Mouse (Mus musculus) forebrain, embryonic 12.5 days (tissue): ENCODE measurements around the gene Npat. TPM values are rescaled to one million over a fixed set of nuclear protein-coding genes. Genes with fewer than 3 reads are reported as not detected.

ENCODE experiments used
- ATAC-seq: fragments of 200-750 bp; cut with Nextera tagmentation; 2 replicates; pipeline ENCODE4 v1.8.0; 2017; ENCODE audit warnings: moderate TSS enrichment; ENCODE audit not compliant: low FRiP score
- H3K27ac ChIP-seq: fragments of 300-500 bp; sonication (generic); 2 replicates; pipeline ENCODE4 v1.5.1; 2016; ENCODE audit warnings: mild to moderate bottlenecking
- H3K27me3 ChIP-seq: fragments of 300-500 bp; sonication (generic); 2 replicates; pipeline ENCODE4 v1.6.1; 2016; ENCODE audit warnings: mild to moderate bottlenecking
- H3K36me3 ChIP-seq: fragments of 300-500 bp; sonication (generic); replicated peaks from 2 replicates; pipeline ENCODE4 v1.6.1; 2016; ENCODE audit warnings: mild to moderate bottlenecking
- H3K4me1 ChIP-seq: fragments of 300-500 bp; sonication (generic); 2 replicates; pipeline ENCODE4 v1.6.1; 2016
- H3K4me2 ChIP-seq: fragments of 300-500 bp; sonication (generic); 2 replicates; pipeline ENCODE4 v1.6.1; 2016; ENCODE audit warnings: mild to moderate bottlenecking, moderate library complexity
- H3K4me3 ChIP-seq: fragments of 300-500 bp; sonication (generic); replicated peaks from 2 replicates; pipeline ENCODE4 v1.5.1; 2016; ENCODE audit warnings: mild to moderate bottlenecking
- H3K9ac ChIP-seq: fragments of 300-500 bp; sonication (generic); 2 replicates; pipeline ENCODE4 v1.6.1; 2016; ENCODE audit warnings: mild to moderate bottlenecking
- H3K9me3 ChIP-seq: fragments of 300-500 bp; sonication (generic); 2 replicates; pipeline ENCODE4 v1.6.1; 2016
- WGBS: fragments of 180-500 bp; shearing (Covaris S2); methylation state at CpG from one replicate; pipeline ENCODE4 v1.1.7; 2016; 5-methylcytosine and 5-hydroxymethylcytosine counted together
- polyA plus RNA-seq: library from polyadenylated mRNA; unstranded; fragments of >200 nt; fragmentation: Nextera tagmentation; extraction: Ambion mirVana; gene quantifications from 2 replicates; pipeline ENCODE4 v1.2.1, GENCODE M21; 2016

Gene Npat
- polyA plus RNA-seq, 1 experiment from 2014 or later, result 20.5 TPM

- Histone ChIP-seq H3K9ac (no peak overlapping the region), H3K27ac (no peak overlapping the region), H3K4me3 (no peak overlapping the region), H3K27me3 (no peaks in the 10 kb centered on the region), H3K36me3 (peaks cover 15% of the 10 kb centered on the region), H3K4me2 (no peak overlapping the region), H3K4me1 (no peaks in the 10 kb centered on the region), H3K9me3 (no peaks in the 10 kb centered on the region)
- ATAC-seq, result no peak
- WGBS, result 88% methylated on average over 4 of the region's 4 CpGs
Observed at GRCm38 (mm10) chr9:53596971-53597600, 60.2 kb downstream of the Npat start.

GRCm38 (mm10) chr9:53598631-53599030 is 61.8 kb downstream of the Npat start:
- Histone ChIP-seq H3K27ac (no peak overlapping the region), H3K9me3 (no peaks in the 10 kb centered on the region), H3K27me3 (no peaks in the 10 kb centered on the region), H3K4me1 (no peaks in the 10 kb centered on the region), H3K36me3 (peaks cover 4% of the 10 kb centered on the region; the same call in 1 of the 2 replicates), H3K9ac (no peak overlapping the region), H3K4me2 (no peak overlapping the region), H3K4me3 (no peak overlapping the region)
- no peak for ATAC-seq
- WGBS, result 90% methylated on average over 6 of the region's 6 CpGs

- no peaks in the 10 kb centered on the region for H3K36me3 ChIP-seq
- H3K4me3 ChIP-seq, result no peak overlapping the region
- no peaks in the 10 kb centered on the region for H3K9me3 ChIP-seq
- no peaks in the 10 kb centered on the region for H3K27me3 ChIP-seq
- no peak for ATAC-seq
- H3K27ac ChIP-seq, result no peak overlapping the region
- no peaks in the 10 kb centered on the region for H3K4me1 ChIP-seq
- no peak overlapping the region for H3K4me2 ChIP-seq
- no peak overlapping the region for H3K9ac ChIP-seq
- WGBS, result 88% methylated on average over 2 of the region's 2 CpGs
Observed at GRCm38 (mm10) chr9:53601541-53601940, 64.7 kb downstream of the Npat start.

GRCm38 (mm10) chr9:53603384-53603783 is 66.5 kb downstream of the Npat start:
- Histone ChIP-seq H3K27me3 (no peaks in the 10 kb centered on the region), H3K9me3 (no peaks in the 10 kb centered on the region), H3K9ac (no peak overlapping the region), H3K36me3 (no peaks in the 10 kb centered on the region), H3K27ac (no peak overlapping the region), H3K4me3 (no peak overlapping the region), H3K4me1 (no peaks in the 10 kb centered on the region), H3K4me2 (no peak overlapping the region)
- no peak for ATAC-seq
- WGBS, result 96% methylated on average over 1 of the region's 1 CpGs

GRCm38 (mm10) chr9:53603849-53604248 is 67.0 kb downstream of the Npat start:
- no peak overlapping the region for H3K4me2 ChIP-seq
- no peak for ATAC-seq
- no peaks in the 10 kb centered on the region for H3K36me3 ChIP-seq
- H3K9ac ChIP-seq, result no peak overlapping the region
- no peaks in the 10 kb centered on the region for H3K4me1 ChIP-seq
- H3K4me3 ChIP-seq, result no peak overlapping the region
- no peak overlapping the region for H3K27ac ChIP-seq
- WGBS, result 88% methylated on average over 3 of the region's 3 CpGs
- no peaks in the 10 kb centered on the region for H3K27me3 ChIP-seq
- no peaks in the 10 kb centered on the region for H3K9me3 ChIP-seq

- Histone ChIP-seq H3K4me3 (no peak overlapping the region), H3K36me3 (no peaks in the 10 kb centered on the region), H3K4me1 (peaks cover 9% of the 10 kb centered on the region), H3K27me3 (no peaks in the 10 kb centered on the region), H3K9ac (no peak overlapping the region), H3K27ac (no peak overlapping the region), H3K9me3 (no peaks in the 10 kb centered on the region), H3K4me2 (no peak overlapping the region)
- 89% methylated on average over 5 of the region's 5 CpGs for WGBS
- ATAC-seq, result no peak
Observed at GRCm38 (mm10) chr9:53604954-53605353, 68.1 kb downstream of the Npat start.

- H3K9ac ChIP-seq, result no peak overlapping the region
- ATAC-seq, result no peak
- no peaks in the 10 kb centered on the region for H3K27me3 ChIP-seq
- no peaks in the 10 kb centered on the region for H3K9me3 ChIP-seq
- no peak overlapping the region for H3K4me2 ChIP-seq
- H3K4me3 ChIP-seq, result no peak overlapping the region
- WGBS, result 94% methylated on average over 3 of the region's 3 CpGs
- H3K36me3 ChIP-seq, result no peaks in the 10 kb centered on the region
- no peak overlapping the region for H3K27ac ChIP-seq
- H3K4me1 ChIP-seq, result peaks cover 9% of the 10 kb centered on the region
Observed at GRCm38 (mm10) chr9:53607192-53607591, 70.3 kb downstream of the Npat start.

- no peaks in the 10 kb centered on the region for H3K27me3 ChIP-seq
- peaks cover 9% of the 10 kb centered on the region for H3K4me1 ChIP-seq
- no peak overlapping the region for H3K4me2 ChIP-seq
- H3K9ac ChIP-seq, result no peak overlapping the region
- no peaks in the 10 kb centered on the region for H3K36me3 ChIP-seq
- H3K27ac ChIP-seq, result no peak overlapping the region
- H3K4me3 ChIP-seq, result no peak overlapping the region
- WGBS, result 96% methylated on average over 4 of the region's 4 CpGs
- ATAC-seq, result no peak
- H3K9me3 ChIP-seq, result no peaks in the 10 kb centered on the region
Observed at GRCm38 (mm10) chr9:53607816-53608215, 71.0 kb downstream of the Npat start.

- Histone ChIP-seq H3K4me2 (peak overlapping the region; percentile 82), H3K9me3 (no peaks in the 10 kb centered on the region), H3K9ac (peak overlapping the region; percentile 65), H3K27ac (no peak overlapping the region), H3K36me3 (no peaks in the 10 kb centered on the region), H3K27me3 (no peaks in the 10 kb centered on the region), H3K4me1 (peaks cover 9% of the 10 kb centered on the region), H3K4me3 (peak overlapping the region; percentile 67)
- WGBS, result 80% methylated on average over 12 of the region's 12 CpGs
- ATAC-seq, result no peak
Observed at GRCm38 (mm10) chr9:53609306-53609967, 72.6 kb downstream of the Npat start.

- H3K27me3 ChIP-seq, result no peaks in the 10 kb centered on the region
- WGBS, result 5% methylated on average over 46 of the region's 52 CpGs
- ATAC-seq, result peak; percentile 98
- H3K4me2 ChIP-seq, result peak within 1 kb of the TSS; percentile 82
- H3K9me3 ChIP-seq, result no peaks in the 10 kb centered on the region
- peaks cover 9% of the 10 kb centered on the region for H3K4me1 ChIP-seq
- peak within 1 kb of the TSS; percentile 65 for H3K9ac ChIP-seq
- H3K27ac ChIP-seq, result 0 out of 2 replicates have a peak within 1 kb of the TSS, but pooled peaks have one; percentile 31
- peak within 1 kb of the TSS; percentile 67 for H3K4me3 ChIP-seq
- H3K36me3 ChIP-seq, result peaks cover 5% of the 10 kb centered on the region
Observed at GRCm38 (mm10) chr9:53609968-53610781, 73.3 kb downstream of the Npat start, which contains the start of gene Acat1. Gene Acat1 (minus strand): TSS chr9:53610382.

GRCm38 (mm10) chr9:53614286-53614685 is 77.4 kb downstream of the Npat start:
- Histone ChIP-seq H3K36me3 (peaks cover 31% of the 10 kb centered on the region), H3K27me3 (no peaks in the 10 kb centered on the region), H3K9me3 (no peaks in the 10 kb centered on the region), H3K4me3 (no peak overlapping the region), H3K27ac (no peak overlapping the region), H3K4me2 (no peak overlapping the region), H3K4me1 (peaks cover 6% of the 10 kb centered on the region), H3K9ac (no peak overlapping the region)
- ATAC-seq, result no peak
- WGBS, result 81% methylated on average over 4 of the region's 4 CpGs

GRCm38 (mm10) chr9:53615246-53615645 is 78.4 kb downstream of the Npat start:
- Histone ChIP-seq H3K27me3 (no peaks in the 10 kb centered on the region), H3K9ac (no peak overlapping the region), H3K9me3 (no peaks in the 10 kb centered on the region), H3K27ac (no peak overlapping the region), H3K36me3 (peaks cover 38% of the 10 kb centered on the region), H3K4me1 (no peaks in the 10 kb centered on the region), H3K4me3 (no peak overlapping the region), H3K4me2 (no peak overlapping the region)
- no peak for ATAC-seq
- 87% methylated on average over 8 of the region's 8 CpGs for WGBS
